Mouse (Mus musculus): ENCODE data around the gene Armc9.

Gene Armc9

DNA sequence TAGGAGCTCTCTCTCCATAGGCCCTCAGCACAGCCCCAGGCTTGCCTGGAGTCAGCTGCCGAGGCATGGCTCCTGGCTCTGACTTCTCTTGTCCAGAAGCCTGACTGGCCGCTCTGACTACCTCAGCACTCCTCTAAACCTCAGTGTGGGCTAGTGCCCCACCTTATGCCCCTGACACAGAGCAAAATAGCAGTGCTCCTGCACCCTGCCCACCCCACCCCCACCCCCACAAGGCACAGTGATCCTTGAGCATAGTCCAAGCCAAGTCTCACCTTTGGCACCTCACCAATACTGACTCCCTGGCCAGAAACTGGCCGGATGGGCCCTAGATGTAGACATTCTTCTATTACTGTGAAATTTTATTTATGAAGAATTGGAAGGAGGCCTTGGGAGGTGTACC is 152.1 kb downstream of the Armc9 start:
- POLR2A ChIA-PET, result interaction anchor here (1.0 to 11.3 kb wide), 15 partner anchors 9 to 220 kb away, joined by 3 to 120 read pairs (median 5); partner anchors contain the start of genes Ncl (in 1 of the 4) and Ptma (in 1 of the 4)

DNA sequence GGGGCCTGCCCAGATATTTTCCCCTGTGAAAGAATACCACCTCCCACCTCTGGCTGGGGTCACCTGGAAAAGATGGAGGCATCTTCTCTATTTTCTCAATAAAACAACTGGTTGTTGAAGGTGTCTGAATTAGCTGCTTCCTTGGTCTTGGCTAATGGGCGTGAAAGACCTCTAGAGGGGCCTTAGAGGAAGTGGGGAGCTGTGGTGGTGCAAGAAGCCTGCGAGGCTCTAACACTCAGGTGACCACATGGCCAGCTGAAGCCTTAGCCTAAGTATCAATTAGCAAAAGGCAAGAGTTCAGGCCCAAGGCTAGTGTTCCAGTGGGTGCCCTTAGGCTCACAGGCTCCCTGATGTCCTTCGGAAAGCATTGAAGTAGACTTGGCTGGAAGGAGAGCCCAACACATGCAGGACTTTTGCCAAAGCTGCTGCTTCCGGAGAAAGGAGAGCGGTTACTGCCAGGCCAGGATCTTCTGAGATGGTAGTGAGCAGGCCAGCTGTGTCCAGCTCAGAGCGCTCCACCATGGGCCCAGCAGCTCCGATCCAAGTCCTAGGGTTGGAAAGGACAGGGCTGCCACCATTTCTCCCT is 152.7 kb downstream of the Armc9 start:
- CTCF ChIA-PET, result interaction anchor here in 2 of 4 experiments (1.0 to 5.4 kb wide), 4 partner anchors 69 to 129 kb away, joined by 3 to 32 read pairs (median 7); no protein-coding TSS in a partner anchor

More for the DNA sequence above, 152.1 kb downstream of the Armc9 start:
- CTCF ChIA-PET, result no interaction called here

DNA sequence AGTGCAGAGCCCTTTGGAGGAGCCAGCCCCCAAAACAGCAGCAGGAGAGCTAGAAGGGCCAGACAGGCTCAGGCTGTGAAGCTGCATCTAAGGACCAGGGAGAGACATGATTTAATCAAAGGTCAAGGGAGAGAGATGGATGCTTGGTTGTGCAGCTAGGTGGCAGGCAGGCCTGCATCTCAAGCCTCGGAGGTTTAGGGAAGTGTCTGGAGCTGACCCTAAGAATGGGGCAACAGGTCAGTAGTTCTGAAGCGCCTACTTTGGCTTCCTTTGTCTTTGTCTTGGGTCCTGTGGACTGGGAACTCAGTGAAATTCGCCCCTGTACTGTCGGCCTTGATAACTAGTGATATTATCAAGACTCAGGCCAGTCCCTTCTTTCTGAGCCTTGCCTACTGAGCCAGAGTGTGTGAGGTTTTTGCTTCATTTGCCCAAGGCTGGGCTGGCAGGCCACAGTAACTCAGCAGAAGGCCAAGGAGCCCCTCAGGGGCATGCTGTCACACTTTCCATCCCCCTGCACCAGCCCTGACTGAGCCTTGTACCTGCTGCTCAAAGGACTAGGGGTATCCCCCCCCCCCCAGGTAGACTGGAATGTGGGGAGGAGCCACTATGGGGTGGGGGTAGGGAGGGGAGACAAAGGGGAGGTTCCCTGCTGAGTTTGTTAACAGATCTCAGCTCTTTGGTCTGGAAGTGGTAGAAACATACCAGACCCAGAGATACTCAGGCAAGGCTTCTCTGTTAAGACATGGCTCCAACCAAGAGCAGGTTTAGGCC is 153.5 kb downstream of the Armc9 start:
- CTCF ChIA-PET, result interaction anchor here in 3 of 4 experiments (0.6 to 5.4 kb wide), 10 partner anchors 13 to 135 kb away, joined by 3 to 32 read pairs (median 5); no protein-coding TSS in a partner anchor
- POLR2A ChIA-PET, result interaction anchor here (0.6 to 11.3 kb wide), 46 partner anchors 8 to 1989 kb away, joined by 3 to 120 read pairs (median 4); partner anchors contain the start of genes Ncl (in 3 of the 4), Armc9 (in 2 of the 4) and Ptma (in 2 of the 4)

More for the DNA sequence above, 152.7 kb downstream of the Armc9 start:
- POLR2A ChIA-PET, result interaction anchor here (0.9 to 11.3 kb wide), 22 partner anchors 7 to 221 kb away, joined by 3 to 120 read pairs (median 5); partner anchors contain the start of genes Ncl (in 1 of the 4) and Ptma (in 1 of the 4)

DNA sequence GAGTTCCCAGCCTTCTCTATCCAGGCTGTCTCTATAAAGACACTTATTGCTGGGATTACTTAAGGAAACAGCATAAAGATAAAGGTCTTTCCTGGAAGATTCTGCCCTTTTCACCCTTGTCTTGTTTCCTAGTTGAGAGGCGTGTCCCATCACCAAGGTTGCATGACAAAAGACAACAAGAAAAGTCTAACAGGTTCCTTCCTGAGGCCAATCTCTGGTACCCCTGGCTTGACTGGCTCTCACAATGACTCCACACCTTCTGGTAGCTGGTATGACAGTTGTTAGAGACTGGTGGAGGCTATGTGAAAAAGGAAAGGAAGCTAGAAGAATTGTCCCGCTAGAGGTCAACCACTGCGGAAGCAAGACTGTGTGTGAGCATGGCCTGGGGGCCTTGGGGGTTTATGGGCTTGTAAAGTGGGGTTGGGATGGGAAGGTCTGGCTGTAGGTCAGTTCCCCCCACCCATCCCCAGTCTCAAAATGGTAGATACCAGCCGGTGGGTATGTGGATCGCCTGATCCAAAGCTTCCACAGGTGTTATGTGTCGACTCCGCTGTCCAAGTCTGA is 154.8 kb downstream of the Armc9 start:
- ChIA-PET CTCF (interaction anchor here (0.5 to 5.4 kb wide), 10 partner anchors 9 to 131 kb away, joined by 3 to 32 read pairs (median 5); no protein-coding TSS in a partner anchor), POLR2A (interaction anchor here (0.6 to 11.3 kb wide), 34 partner anchors 9 to 249 kb away, joined by 3 to 120 read pairs (median 5); partner anchors contain the start of genes Ncl (in 3 of the 4), Ptma (in 2 of the 4) and Armc9 (in 1 of the 4))

DNA sequence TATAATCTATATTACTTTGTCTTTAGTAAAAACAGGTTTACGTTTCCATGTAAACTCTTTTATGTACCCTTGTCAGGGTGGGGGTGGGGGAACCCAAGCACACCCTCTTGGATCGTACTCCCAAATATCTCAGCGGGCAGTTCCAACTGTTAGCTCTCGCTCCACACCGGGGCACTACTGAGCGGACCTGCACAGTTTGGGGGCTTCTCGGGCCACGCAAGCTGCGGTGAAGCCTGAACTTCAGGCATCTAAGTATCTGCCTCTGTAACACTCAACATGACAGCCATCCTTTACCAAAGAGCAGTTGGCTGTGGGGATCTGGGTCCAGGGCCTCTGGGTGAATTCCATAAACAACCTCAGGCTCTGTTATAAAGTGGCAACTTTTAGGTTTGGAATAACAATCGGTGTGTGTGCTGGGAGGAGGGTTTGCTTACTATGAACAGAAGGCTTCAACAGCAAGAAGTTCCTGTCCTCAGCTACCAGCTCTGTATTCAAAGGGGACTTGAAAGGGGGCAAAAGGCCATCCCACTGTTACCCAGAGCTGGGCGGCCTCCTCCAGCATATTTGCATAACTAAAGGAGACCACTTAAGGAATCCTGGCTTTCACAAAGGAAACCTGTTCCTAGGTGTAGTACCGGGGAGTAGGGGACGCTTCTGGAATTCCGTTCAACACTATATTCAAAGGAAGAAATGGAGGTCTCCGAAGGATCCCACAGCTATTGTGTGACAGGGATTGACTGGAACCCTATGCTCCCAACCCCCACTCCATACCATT is 156.1 kb downstream of the Armc9 start:
- POLR2A ChIA-PET, result interaction anchor here (0.6 to 11.3 kb wide), 76 partner anchors 7 to 291 kb away, joined by 3 to 120 read pairs (median 5); partner anchors contain the start of genes Ncl (in 3 of the 4), Ptma (in 3 of the 4), Armc9 (in 2 of the 4) and B3gnt7 (in 2 of the 4)
- CTCF ChIA-PET, result interaction anchor here (0.7 to 5.4 kb wide), 21 partner anchors 8 to 133 kb away, joined by 3 to 32 read pairs (median 4); partner anchors contain the start of genes B3gnt7 (in 1 of the 4) and Ncl (in 1 of the 4)

DNA sequence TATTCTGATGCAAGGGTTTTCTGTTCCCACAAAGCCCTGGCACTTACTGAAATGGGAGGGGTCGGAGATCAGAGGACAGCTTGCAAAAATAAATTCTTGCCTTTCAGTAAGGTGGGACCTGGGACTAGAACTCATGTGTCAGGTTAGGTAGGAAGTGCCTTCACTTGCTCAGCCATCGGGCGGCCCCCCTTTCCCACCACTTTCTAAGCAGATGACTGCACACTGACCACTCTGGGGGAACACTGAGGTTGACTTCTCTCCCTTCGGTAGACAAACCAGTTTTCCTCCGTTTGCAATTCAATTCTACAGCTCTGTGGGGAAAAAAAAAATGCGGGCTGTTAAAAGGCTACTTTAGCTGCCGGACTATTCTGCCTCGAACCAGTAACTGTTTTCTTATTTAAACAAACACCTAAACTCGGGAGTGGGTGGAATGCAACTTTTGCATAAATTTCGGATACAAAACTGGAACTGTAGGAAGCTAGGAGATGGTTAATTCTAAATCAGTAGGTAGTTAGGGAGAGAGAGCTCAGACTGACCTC is 157.0 kb downstream of the Armc9 start:
- POLR2A ChIA-PET, result interaction anchor here (0.6 to 11.3 kb wide), 80 partner anchors 8 to 292 kb away, joined by 3 to 120 read pairs (median 5); partner anchors contain the start of genes Ncl (in 3 of the 4), Ptma (in 3 of the 4), B3gnt7 (in 2 of the 4) and Armc9 (in 1 of the 4)
- CTCF ChIA-PET, result interaction anchor here (0.6 to 5.4 kb wide), 17 partner anchors 9 to 251 kb away, joined by 3 to 32 read pairs (median 5); partner anchors contain the start of genes B3gnt7 (in 1 of the 4) and Ncl (in 1 of the 4)

DNA sequence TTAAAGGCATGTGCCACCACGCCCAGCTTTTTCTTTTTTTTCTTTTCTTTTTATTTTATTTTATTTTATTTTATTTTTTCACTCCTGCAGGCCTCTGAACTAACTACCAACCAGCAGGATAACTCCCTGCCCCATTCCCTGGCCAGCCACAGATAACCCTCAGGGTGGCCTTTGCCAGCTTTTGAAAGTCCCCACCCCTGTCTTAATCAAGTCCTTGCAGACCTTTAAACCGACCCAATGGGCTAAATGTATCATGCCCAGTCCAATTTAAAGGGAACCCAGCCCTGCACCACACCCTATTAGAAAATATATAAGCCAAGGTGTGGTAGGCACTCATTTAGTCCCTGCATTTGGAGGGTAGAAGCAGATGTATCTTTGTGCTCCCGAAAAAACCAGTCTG is 157.7 kb downstream of the Armc9 start:
- ChIA-PET CTCF (interaction anchor here in 3 of 4 experiments (0.6 to 5.4 kb wide), 8 partner anchors 9 to 252 kb away, joined by 3 to 32 read pairs (median 8); partner anchors contain the start of gene B3gnt7 (in 1 of the 3)), POLR2A (interaction anchor here (0.6 to 11.3 kb wide), 51 partner anchors 9 to 253 kb away, joined by 3 to 120 read pairs (median 5); partner anchors contain the start of genes Ncl (in 3 of the 4), B3gnt7 (in 2 of the 4), Armc9 (in 1 of the 4) and Ptma (in 1 of the 4))

DNA sequence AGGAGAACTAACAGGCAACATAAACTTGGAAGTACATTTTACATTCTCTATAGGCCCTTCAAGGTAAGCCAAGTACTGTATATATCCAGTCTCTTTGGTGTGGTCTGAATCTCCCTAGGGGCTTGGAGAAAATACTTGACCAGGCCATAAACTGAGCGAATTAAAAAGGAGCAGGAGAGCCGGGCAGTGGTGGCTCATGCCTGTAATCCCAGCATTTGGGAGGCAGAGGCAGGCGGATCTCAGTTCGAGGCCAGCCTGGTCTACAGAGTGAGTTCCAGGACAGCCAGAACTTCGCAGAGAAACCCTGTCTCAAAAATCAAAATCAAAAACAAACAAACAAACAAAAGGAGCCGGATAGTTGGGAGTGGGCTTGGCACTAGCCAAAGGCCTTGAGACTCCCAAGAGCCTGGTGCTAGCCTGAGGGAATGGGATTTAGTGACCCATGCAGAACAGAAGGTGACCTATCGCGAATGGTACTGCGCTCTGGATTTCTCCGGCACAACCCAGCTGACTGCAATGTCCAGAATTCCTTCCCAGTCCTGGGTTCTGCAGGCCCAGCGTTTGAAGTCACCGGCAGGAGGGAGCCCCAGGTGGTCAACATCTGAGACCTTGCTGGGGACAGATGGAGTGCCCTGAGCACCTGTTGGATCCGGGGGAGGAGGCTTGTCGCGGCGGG is 158.7 kb downstream of the Armc9 start:
- ChIA-PET POLR2A (interaction anchor here in 3 of 4 experiments (0.8 to 11.3 kb wide), 13 partner anchors 10 to 125 kb away, joined by 3 to 120 read pairs (median 13); partner anchors contain the start of genes B3gnt7 (in 1 of the 3) and Ncl (in 1 of the 3)), CTCF (interaction anchor here in 2 of 4 experiments (1.0 to 1.3 kb wide), 4 partner anchors 10 to 134 kb away, joined by 3 to 4 read pairs (median 3); no protein-coding TSS in a partner anchor)

DNA sequence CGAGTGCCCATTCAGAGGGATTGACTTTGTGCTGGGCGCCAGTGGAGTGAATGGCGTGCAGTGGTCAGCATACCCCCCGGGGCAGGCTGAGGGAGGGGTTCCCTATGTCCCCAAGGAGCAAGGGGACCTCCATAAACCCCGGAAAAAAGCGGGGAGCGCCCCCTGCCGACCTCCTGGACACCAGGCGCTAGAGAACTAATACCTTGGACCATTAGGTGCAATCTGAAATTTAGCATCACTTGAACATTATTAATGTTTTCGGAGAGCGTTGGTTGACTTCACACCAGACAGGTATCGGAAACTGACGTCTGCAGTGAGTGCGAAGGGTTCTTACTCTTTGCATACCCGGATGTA is 159.2 kb downstream of the Armc9 start:
- CTCF ChIA-PET, result interaction anchor here in 3 of 4 experiments (0.7 to 1.7 kb wide), 9 partner anchors 9 to 135 kb away, joined by 3 to 5 read pairs (median 3); no protein-coding TSS in a partner anchor
- POLR2A ChIA-PET, result interaction anchor here in 3 of 4 experiments (0.8 to 11.3 kb wide), 7 partner anchors 10 to 126 kb away, joined by 3 to 120 read pairs (median 3); partner anchors contain the start of gene Ncl (in 1 of the 3)

DNA sequence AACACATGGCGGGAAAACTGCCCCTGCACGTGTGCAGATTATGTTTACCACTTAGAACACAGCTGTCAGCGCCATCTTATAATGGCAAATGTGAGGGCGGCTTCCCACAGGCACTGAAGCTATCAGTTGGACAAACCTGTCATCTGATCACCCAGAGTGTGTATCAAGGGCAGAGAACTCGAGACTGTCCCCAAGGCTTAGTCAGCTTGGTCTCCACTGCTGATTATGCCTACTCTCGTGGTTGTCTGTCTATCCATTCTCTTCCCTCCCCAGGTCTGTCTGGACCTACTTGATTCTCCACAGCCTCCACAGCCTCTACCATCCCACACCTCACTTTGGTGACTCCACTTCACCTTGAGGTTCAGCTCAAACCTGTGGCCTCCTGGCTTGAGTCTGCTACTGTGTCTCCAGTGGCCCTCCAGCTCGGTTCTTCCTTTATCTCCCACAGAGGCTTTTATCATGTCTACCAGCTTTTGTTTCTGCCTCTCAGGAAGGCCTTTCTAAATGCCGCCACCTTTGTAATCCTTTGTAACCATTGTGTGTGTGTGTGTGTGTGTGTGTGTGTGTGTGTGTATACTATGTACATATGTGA is 166.3 kb downstream of the Armc9 start:
- ChIA-PET POLR2A (interaction anchor here in 3 of 4 experiments (0.6 to 5.4 kb wide), 7 partner anchors 10 to 132 kb away, joined by 3 to 45 read pairs (median 5); partner anchors contain the start of gene Ncl (in 1 of the 3)), CTCF (interaction anchor here in 1 of 4 experiments (0.6 kb wide), 1 partner anchor 261 kb away, joined by 4 read pairs; no protein-coding TSS in a partner anchor)

Measured in embryonic stem cell, embryonic (primary cell).